Mouse (Mus musculus) embryonic facial prominence, embryonic 14.5 days (tissue): ENCODE results near the gene Olfr1508. TPM values are rescaled to one million over a fixed set of nuclear protein-coding genes. Genes with fewer than 3 reads are reported as not detected.

Experiments used
- polyA plus RNA-seq: library from polyadenylated mRNA; unstranded; fragments of >200 nt; fragmentation: Nextera tagmentation; extraction: Ambion mirVana; gene quantifications from 2 replicates; pipeline ENCODE4 v1.2.1, GENCODE M21; 2014

Gene Olfr1508
- polyA plus RNA-seq, 1 experiment from 2014 or later: not detected

Other genes with a start within 250 kb of the Olfr1508 start
- 35.5 and 42.9 TPM in 2 replicates for gene Chd8, start 209.7 kb downstream of the Olfr1508 start, polyA plus RNA-seq
- 36.9 and 38.5 TPM in 2 replicates for gene Tox4, start 188.3 kb downstream of the Olfr1508 start, polyA plus RNA-seq
- 17.3 and 19.9 TPM in 2 replicates for gene Rab2b, start 187.9 kb downstream of the Olfr1508 start, polyA plus RNA-seq
- gene Mettl3, start 162.4 kb downstream of the Olfr1508 start, polyA plus RNA-seq: 27.0 and 36.8 TPM in 2 replicates
- gene Sall2, start 138.7 kb downstream of the Olfr1508 start, polyA plus RNA-seq: 18.1 and 19.4 TPM in 2 replicates
- gene Olfr1513, start 111.1 kb downstream of the Olfr1508 start, polyA plus RNA-seq: 0.14 and 0.18 TPM in 2 replicates
- 0.10 TPM in 1 of 2 replicates, not detected in the other for gene Olfr1512, start 88.3 kb downstream of the Olfr1508 start, polyA plus RNA-seq
- not detected in 2 replicates for gene Olfr1511, start 70.1 kb downstream of the Olfr1508 start, polyA plus RNA-seq
- not detected in 2 replicates for gene Olfr1510, start 53.1 kb downstream of the Olfr1508 start, polyA plus RNA-seq
- not detected in 2 replicates for gene Olfr1509, start 24.5 kb downstream of the Olfr1508 start, polyA plus RNA-seq
- gene Olfr1507, start 28.3 kb upstream of the Olfr1508 start, polyA plus RNA-seq: 0.25 TPM in 1 of 2 replicates, not detected in the other